Mouse (Mus musculus) liver, adult 2 months (tissue): ENCODE data around the gene Hspb9.

Experiments
- CTCF ChIP-seq: fragments of 200-500 bp; IDR thresholded peaks from 2 replicates; pipeline ENCODE4 v1.5.1; 2011; ENCODE audit warnings: low read depth, low read length, control low read depth
- POLR2A ChIP-seq: fragments of 200-500 bp; IDR thresholded peaks from 2 replicates; pipeline ENCODE4 v1.6.1; 2011; ENCODE audit warnings: low read length, control low read depth; ENCODE audit not compliant: insufficient read depth; ENCODE audit errors: extremely low read depth

GRCm38 (mm10) chr11:100697921-100698320, 15.7 kb upstream of the Hspb9 start:
- TF ChIP-seq CTCF (no peak), POLR2A (no peak)
